Mouse (Mus musculus): ENCODE measurements around the gene Arhgef26.

The Arhgef26 gene

GRCm38 (mm10) chr3:62382853-62383252 is 44.7 kb downstream of the Arhgef26 start:
- no peak for DNase-seq

DNA sequence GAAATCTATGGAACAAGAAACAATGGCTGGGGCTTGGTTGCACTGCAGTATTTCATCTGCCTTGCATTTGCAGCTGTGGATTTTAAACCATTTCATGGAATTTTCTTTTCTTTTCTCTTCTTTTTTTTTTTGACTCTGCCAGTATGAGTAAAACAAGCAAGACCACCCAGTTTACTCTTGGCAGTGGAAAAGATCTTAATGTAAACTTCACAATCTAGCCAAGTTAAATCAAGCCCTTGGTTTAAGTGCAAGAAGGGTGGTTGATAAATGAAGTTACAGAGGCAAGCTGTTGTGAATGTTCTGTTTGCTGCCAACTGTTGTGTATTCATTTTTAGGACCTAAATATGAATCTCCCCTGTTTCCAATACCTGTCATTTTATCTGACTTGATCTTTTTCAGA is 54.5 kb downstream of the Arhgef26 start:
- DNase-seq, result no peak

GRCm38 (mm10) chr3:62394284-62394683 is 56.1 kb downstream of the Arhgef26 start:
- no peak for DNase-seq

DNA sequence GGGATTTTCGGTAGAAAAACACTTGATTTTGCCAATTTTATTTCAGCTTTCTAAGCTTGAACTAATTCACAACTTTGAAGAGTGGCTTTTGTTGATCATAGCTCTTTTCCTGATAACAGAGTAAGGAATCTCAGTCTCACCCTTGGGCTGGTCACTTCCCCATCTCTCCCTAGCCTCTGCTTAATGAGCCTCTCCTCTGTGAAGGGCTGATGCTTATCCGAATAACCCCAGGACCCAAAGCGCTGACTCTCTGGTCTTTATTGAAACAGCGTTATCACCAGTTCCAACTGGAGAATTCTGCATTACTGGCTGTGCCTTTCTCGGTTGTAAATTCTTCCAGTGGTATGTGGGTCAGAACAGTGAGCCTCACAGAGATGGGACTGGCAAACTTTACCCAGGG is 57.2 kb downstream of the Arhgef26 start:
- no peak for DNase-seq

DNA sequence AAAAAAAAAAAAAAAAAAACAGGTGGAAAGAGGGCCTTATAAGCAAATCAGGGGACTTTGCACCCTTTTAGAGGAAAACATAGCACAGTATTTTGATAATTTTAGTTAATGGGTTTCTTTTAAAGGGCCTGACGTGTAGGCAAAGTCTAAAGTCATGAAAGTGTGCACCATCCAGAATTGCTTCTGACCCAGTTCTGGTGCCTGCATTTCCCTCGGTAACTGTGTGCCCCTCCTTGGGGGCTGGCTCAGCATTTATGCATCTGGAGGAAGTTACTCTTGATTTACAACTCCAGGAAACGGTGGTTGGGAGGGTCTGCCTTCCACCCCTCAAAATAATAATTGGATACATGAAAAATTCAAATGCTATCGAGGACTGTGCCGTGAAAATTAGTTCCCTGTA is 58.0 kb downstream of the Arhgef26 start:
- DNase-seq, result no peak

DNA sequence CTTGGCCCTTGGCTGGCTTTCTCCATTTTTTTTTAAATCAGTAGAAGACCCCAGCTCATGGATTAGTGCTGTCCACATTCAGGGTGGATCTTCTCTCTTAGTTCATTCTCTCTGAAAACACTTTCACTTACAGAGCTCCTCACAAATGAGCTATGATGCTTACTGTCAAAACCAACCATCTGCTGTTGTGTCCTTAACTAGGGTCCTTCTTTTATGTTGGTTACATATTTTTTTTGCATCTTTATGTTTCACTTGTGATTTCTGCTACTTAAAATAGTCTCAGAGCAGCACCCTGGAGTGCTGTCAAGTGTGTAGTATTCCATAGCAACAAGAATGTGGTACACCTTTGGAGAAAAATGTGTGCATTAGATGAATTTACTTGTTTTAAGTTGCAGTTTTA is 60.0 kb downstream of the Arhgef26 start:
- DNase-seq, result no peak

DNA sequence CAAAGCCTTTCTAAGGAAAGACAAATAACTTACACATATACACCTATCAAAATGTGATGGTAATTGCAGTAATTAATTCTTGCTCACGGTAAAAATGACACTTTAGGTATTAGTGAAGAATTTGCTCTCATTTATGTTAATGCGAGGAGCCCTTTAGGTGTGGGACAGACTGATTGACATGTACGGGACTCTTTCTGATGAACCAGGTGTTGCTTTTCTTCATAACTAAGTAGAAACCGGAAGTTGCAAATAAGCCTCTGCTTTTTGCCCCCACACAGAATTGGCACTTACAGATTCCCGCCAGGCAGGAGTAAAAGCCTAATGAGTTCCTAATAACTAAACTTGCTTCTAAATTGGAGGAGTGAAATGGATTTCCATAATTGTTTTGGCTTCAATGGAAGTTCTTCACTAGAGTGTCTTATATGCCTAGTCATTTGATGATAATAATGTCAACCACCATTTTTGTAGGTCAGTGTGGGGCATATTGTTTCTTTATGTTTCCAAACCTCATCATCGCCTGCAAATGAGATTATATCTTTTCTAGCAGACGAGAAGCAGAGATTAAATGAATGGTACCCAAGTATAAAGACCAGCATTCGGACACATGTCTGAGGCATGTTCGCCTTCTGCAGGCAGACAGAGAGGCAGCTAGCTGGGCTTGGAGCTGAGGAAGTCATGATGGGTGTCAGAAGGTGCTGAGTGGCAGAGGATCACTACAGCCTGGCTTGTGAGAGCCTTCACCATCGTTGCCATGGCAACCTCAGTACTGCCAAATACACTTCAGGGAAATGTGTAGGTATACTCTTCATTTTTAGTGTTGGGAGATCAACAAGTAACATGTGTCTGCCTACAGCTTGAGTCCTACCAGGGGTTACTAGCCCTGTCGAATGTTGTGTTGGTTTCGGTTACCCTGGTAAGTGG is 61.9 kb downstream of the Arhgef26 start:
- DNase-seq, result no peak

DNA sequence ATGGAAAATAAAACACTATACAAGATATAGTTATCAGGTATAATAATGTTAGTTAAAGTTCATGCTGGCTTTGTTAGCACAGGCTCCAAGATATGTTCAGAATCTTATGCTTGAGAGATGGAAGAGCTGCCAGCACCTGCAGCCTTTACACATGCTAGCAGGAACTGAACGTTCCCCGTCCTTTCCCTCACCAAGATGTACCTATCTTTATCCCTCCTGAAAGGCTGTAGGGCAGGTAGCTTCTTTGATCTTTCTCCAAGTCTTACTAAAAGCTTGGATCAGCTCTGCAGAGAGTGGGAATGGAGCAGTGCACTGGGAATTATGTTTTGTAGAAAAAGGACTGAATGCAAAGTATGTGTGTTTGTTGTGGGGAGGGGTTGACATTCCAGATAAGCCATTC is 64.3 kb downstream of the Arhgef26 start:
- no peak for DNase-seq

DNA sequence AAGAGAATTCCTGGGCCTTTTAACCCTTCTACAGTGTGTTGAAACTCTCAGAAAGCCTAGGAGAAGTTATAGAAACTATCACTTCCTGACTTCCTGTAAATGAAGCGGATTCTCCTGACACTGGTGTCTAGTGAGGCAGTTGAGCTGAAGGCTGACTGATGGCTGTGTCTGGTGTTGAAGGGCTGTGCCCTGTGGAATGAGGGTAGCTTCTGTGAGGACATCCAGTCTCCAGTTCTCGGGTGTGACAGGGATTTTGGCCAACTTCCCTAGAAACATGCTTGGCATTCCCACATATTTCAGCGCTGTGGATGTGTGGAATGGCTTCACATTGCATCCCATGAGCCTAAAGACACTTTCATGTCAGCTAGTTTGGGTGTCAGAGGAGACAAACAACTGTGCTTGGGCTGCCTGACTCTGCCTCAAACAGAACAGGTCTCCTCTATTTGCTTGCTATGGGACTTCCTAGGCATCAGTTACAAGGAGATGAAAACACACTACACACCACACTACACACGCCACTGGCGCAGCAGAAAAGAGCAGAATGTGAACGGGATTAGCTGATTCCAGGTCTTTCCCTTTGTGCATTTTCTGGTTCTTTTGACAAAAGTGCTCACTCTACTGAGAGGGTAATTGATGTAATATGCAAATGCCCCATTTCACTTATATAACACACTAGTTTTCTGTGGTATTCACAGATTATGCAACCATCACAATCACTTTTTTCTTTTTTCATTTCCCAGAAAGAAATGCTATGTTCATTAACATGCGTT is 66.5 kb downstream of the Arhgef26 start:
- DNase-seq, result no peak

DNA sequence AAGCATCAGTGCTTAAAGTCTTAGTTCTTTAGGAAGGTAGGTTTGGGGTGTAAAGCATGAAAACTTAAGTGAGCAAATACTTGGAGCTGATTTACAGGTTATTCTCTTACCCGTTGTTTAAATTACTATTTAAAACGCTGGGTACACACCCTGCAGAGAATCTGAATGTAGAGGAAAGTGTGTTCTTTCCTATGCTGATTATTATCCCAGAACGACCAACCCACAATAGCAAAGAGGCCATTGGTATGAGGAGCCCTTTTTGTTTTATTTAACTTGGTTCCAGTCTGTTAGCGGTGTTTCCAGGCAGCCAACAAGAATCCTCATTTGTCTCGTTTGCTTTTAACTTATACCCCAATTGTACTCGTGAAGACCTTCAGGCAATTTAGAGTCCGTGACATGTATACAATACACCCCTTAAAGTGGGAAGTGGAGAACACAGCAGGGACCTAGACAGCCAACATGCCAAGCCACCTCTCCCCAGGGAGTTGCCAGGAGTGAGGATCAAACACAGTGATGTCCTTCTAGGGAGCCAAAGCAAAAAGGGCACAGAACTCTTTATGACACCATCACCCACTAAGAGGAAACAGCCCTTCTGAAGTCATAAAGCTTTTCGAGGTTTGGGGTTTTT is 71.5 kb downstream of the Arhgef26 start:
- DNase-seq, result no peak

DNA sequence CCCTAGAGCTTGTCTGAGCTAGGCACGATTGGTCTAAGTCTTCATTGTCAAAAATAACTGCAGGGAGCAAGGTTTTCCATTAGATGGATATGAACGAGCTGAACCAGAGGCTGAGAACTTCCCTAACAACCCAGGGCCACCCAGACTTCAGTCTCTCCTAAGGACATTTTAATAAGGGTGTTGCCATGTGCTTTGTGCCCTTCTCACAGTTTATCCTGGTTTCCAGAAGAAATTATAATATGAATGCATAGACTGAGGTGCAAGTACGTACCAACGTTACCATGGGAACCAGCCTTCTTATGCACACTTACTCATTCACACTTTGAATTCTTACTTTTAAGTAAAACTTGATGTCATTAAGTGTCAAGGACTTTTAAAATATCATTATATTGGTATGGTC is 72.3 kb downstream of the Arhgef26 start:
- no peak for DNase-seq

GRCm38 (mm10) chr3:62412704-62413103 is 74.6 kb downstream of the Arhgef26 start:
- no peak for DNase-seq

DNA sequence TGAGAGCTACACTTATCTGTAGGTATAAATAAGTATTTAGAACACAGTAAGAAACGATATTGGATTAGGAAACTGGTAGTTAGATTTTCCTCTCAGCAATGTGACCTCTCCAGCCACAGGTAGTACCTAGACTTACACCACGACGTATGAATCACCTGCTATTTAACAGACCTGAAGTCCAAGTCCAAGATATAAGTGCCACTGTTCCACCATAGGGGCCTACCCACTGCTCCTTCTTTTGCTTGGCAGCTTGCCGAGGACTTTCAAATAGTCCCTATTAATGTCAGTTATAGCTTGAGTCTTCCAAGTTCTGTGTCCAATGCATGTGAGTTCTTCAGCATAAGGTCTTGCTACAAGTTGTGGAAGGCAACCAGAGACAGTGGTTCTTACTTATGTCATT is 76.8 kb downstream of the Arhgef26 start:
- DNase-seq, result no peak

DNA sequence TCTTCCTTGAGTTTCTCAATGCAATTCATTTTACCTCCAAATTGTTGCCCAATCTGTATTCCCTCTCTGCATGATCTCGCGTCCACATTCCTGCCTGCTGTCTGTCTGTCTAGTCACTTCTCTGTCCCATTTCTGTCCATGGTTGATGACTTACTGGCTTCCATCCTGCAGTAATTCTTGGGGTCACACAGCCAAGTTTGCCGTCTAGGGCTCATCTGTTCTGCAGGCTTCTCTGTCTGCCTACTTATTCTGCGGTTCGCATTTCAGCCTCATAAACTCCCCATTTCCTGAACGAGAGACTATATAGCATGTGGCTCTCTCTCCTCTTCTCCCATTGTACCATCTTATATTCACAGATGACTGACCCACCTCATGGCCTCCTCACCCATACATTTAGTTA is 79.3 kb downstream of the Arhgef26 start:
- no peak for DNase-seq

DNA sequence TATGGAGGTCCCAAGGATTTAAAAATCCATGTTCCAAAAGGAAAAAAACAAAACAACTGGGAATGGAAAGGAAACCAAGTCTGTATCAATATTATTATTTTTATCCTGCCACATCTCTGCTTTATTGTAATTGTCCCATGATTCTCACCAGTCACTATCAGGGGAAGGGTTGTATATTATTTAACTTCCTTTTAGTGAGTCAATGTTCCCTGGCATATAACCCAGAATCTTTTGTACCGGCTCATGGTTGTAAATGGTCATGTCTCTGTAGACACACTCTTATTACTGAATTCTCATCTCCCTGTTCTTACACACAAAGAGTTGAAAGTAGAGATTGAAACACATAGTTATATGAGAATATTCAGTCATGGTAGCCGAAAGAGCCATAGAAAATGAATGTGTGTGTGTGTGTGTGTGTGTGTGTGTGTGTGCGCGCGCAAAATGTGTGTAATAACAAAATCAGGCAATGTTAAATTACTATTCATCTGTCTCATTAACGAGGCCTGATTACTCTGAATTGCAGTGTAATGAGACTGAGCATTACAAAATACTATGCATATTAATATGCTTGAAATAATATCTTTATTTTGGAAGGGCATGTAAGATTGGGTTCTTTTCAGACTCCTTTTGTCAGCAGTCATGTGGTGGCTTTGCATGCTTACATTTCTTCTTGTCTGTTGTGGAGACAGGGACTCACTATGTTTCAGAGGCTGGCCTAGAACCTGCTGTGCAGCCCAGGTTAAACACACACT is 80.4 kb downstream of the Arhgef26 start:
- DNase-seq, result no peak

GRCm38 (mm10) chr3:62433675-62434074 is 95.5 kb downstream of the Arhgef26 start:
- DNase-seq, result no peak

DNA sequence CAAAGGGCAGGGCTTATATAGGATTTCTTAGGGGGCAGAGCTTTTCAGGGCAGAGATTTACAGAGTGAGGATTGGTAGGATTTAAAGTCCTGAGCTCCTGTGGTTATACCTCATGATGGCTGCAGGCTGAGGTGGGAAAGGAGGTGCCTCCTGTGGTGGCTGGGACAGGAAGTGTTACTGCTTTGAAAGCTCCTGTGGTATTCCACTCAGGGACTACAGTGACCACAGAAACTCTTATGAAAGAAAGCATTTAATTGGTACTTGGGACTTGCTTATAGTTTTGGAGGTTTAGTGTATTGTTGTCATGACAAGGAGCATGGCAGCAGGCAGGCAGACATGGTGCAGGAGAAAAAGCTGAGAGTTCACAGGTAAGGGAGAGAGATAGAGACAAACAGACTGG is 97.8 kb downstream of the Arhgef26 start:
- no peak for DNase-seq

- no peak for DNase-seq
Measured at GRCm38 (mm10) chr3:62440431-62440969, 102.4 kb downstream of the Arhgef26 start.

DNA sequence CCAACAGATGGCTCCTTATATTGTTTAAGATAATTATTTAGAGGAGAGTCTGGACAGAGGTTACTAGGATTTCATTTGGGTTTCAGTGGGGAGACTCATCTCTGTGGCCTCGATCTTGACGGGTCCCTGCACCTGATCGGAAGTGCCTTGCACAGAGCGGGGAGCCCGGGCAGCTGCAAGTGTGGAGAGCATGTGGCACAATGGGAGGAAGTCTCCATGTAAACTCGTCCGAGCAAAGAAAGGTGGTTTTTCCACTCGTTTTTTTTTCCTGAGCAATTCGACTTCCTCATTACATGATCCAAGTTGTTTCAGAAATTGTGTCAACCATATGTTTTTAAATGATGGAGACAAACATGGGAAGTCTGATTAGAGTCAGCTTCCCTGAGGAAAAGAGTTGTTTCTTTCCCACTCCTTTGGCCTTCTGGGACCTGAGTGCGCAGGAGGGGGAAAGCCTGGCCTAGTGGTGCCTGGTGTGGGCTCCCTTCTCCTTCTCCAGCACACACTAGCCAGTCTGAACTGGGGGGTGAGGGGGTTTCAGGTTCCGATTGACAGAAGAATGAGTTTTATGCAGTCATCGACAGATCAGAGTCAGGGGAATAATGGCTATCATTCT is 105.5 kb downstream of the Arhgef26 start:
- peak; percentile 7 for DNase-seq

GRCm38 (mm10) chr3:62446271-62446670 is 108.1 kb downstream of the Arhgef26 start:
- DNase-seq, result no peak

GRCm38 (mm10) chr3:62447151-62447550 is 109.0 kb downstream of the Arhgef26 start:
- peak; percentile 38 for DNase-seq

- DNase-seq, result no peak
Measured at GRCm38 (mm10) chr3:62449871-62450496, 111.8 kb downstream of the Arhgef26 start.
